Mouse (Mus musculus) midbrain, embryonic 12.5 days (tissue): Measurements from ENCODE around the gene Sgsm3. TPM values are rescaled to one million over a fixed set of nuclear protein-coding genes. Genes with fewer than 3 reads are reported as not detected.

Experiments
- ATAC-seq: fragments of 200-750 bp; cut with Nextera tagmentation; 2 replicates; pipeline ENCODE4 v1.8.0; 2017; ENCODE audit warnings: low read depth, moderate TSS enrichment, moderate library complexity; ENCODE audit not compliant: low FRiP score
- H3K27ac ChIP-seq: fragments of 300-500 bp; sonication (generic); replicated peaks from 2 replicates; pipeline ENCODE4 v1.5.1; 2016; ENCODE audit warnings: mild to moderate bottlenecking
- H3K27me3 ChIP-seq: fragments of 300-500 bp; sonication (generic); 2 replicates; pipeline ENCODE4 v1.6.1; 2016; ENCODE audit warnings: mild to moderate bottlenecking
- H3K36me3 ChIP-seq: fragments of 300-500 bp; sonication (generic); 2 replicates; pipeline ENCODE4 v1.6.1; 2016
- H3K4me1 ChIP-seq: fragments of 300-500 bp; sonication (generic); 2 replicates; pipeline ENCODE4 v1.6.1; 2016
- H3K4me2 ChIP-seq: fragments of 300-500 bp; sonication (generic); replicated peaks from 2 replicates; pipeline ENCODE4 v1.6.1; 2016; ENCODE audit warnings: mild to moderate bottlenecking, moderate library complexity
- H3K4me3 ChIP-seq: fragments of 300-500 bp; sonication (generic); 2 replicates; pipeline ENCODE4 v1.5.1; 2016; ENCODE audit warnings: mild to moderate bottlenecking
- H3K9ac ChIP-seq: fragments of 300-500 bp; sonication (generic); replicated peaks from 2 replicates; pipeline ENCODE4 v1.6.1; 2016; ENCODE audit warnings: mild to moderate bottlenecking, moderate library complexity
- H3K9me3 ChIP-seq: fragments of 300-500 bp; sonication (generic); 2 replicates; pipeline ENCODE4 v1.6.1; 2016; ENCODE audit warnings: mild to moderate bottlenecking
- WGBS: fragments of 180-500 bp; shearing (Covaris S2); methylation state at CpG from one replicate; pipeline ENCODE4 v1.1.7; 2016; 5-methylcytosine and 5-hydroxymethylcytosine counted together
- microRNA-seq: library from miRNA; unstranded; fragments of <30 nt; microRNA quantifications from one replicate; pipeline ENCODE4, GENCODE M21; 2017
- polyA plus RNA-seq: library from polyadenylated mRNA; unstranded; fragments of >200 nt; fragmentation: Nextera tagmentation; extraction: Ambion mirVana; gene quantifications from 2 replicates; pipeline ENCODE4 v1.2.1, GENCODE M21; 2016

The Sgsm3 gene
- polyA plus RNA-seq, 1 experiment from 2014 or later, result 32.0 TPM

- 79% methylated on average over 3 of the region's 3 CpGs for WGBS
- Histone ChIP-seq H3K27ac (no peak overlapping the region), H3K9ac (no peak overlapping the region), H3K4me2 (no peak overlapping the region), H3K36me3 (no peaks in the 10 kb centered on the region), H3K9me3 (no peaks in the 10 kb centered on the region), H3K4me3 (no peak overlapping the region), H3K27me3 (no peaks in the 10 kb centered on the region), H3K4me1 (0 out of 2 replicates have a peak, but pooled peaks cover under 1% of the 10 kb centered on the region)
- no peak for ATAC-seq
Observed at GRCm38 (mm10) chr15:81050488-81050887, 72.9 kb downstream of the Sgsm3 start.

- Histone ChIP-seq H3K9me3 (no peaks in the 10 kb centered on the region), H3K27me3 (no peaks in the 10 kb centered on the region), H3K27ac (no peak overlapping the region), H3K9ac (no peak overlapping the region), H3K4me3 (no peak overlapping the region), H3K4me1 (no peaks in the 10 kb centered on the region), H3K4me2 (no peak overlapping the region), H3K36me3 (no peaks in the 10 kb centered on the region)
- 91% methylated on average over 5 of the region's 5 CpGs for WGBS
- no peak for ATAC-seq
Observed at GRCm38 (mm10) chr15:81052491-81052890, 74.9 kb downstream of the Sgsm3 start.

DNA sequence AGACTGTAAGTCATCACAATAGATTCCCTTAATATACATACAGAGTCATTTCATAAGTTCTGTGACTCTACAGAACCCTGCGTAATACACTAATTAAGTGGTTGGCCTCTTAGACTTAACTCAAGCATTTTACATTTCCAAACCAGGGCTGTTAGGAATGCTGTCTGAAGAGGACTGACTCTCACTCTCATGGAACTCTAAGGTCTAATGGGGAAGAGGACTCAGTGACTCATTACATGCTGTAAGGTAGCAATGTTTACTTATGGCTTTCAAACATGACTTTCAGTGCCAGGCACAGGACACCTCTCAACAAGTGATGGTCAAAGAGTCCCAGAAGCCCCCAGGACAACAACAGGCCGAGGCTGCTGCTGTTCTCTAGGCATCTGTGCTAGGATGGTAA, 77.9 kb downstream of the Sgsm3 start:
- 93% methylated on average over 2 of the region's 2 CpGs for WGBS

GRCm38 (mm10) chr15:81057736-81058135, 80.2 kb downstream of the Sgsm3 start:
- 92% methylated on average over 5 of the region's 5 CpGs for WGBS
- Histone ChIP-seq H3K4me1 (peaks cover 9% of the 10 kb centered on the region), H3K9ac (no peak overlapping the region), H3K36me3 (no peaks in the 10 kb centered on the region), H3K9me3 (no peaks in the 10 kb centered on the region), H3K4me3 (no peak overlapping the region), H3K27me3 (no peaks in the 10 kb centered on the region), H3K27ac (no peak overlapping the region), H3K4me2 (no peak overlapping the region)
- no peak for ATAC-seq

More for the DNA sequence above, 77.9 kb downstream of the Sgsm3 start:
- Histone ChIP-seq H3K36me3 (no peaks in the 10 kb centered on the region), H3K9ac (no peak overlapping the region), H3K4me2 (no peak overlapping the region), H3K9me3 (no peaks in the 10 kb centered on the region), H3K27ac (no peak overlapping the region), H3K4me3 (no peak overlapping the region), H3K27me3 (no peaks in the 10 kb centered on the region), H3K4me1 (no peaks in the 10 kb centered on the region)
- ATAC-seq, result no peak

- 90% methylated on average over 2 of the region's 2 CpGs for WGBS
- Histone ChIP-seq H3K27me3 (no peaks in the 10 kb centered on the region), H3K9ac (no peak overlapping the region), H3K9me3 (no peaks in the 10 kb centered on the region), H3K4me2 (no peak overlapping the region), H3K4me1 (peaks cover 12% of the 10 kb centered on the region), H3K27ac (no peak overlapping the region), H3K4me3 (no peak overlapping the region), H3K36me3 (no peaks in the 10 kb centered on the region)
- no peak for ATAC-seq
Observed at GRCm38 (mm10) chr15:81060975-81061374, 83.4 kb downstream of the Sgsm3 start.

Small RNA genes lying within 50 kb of the gene (microRNA-seq; reads per million reads assigned to microRNA genes)
- 26.5 reads per million, percentile 36 among the genes with 10 or more reads in this experiment for gene Mir5113

Other genes with a start within 250 kb of the Sgsm3 start
- 128 and 153 TPM in 2 replicates for gene Adsl, start 29.3 kb upstream of the Sgsm3 start, polyA plus RNA-seq
- gene Mrtfa, start 213.0 kb downstream of the Sgsm3 start, polyA plus RNA-seq, result 29.2 and 29.4 TPM in 2 replicates